Mouse (Mus musculus): ENCODE data around the gene Cdhr3. TPM values are rescaled to one million over a fixed set of nuclear protein-coding genes. Genes with fewer than 3 reads are reported as not detected.

Gene Cdhr3
- polyA plus RNA-seq, 1 experiment from 2014 or later, result 0.17 TPM

DNA sequence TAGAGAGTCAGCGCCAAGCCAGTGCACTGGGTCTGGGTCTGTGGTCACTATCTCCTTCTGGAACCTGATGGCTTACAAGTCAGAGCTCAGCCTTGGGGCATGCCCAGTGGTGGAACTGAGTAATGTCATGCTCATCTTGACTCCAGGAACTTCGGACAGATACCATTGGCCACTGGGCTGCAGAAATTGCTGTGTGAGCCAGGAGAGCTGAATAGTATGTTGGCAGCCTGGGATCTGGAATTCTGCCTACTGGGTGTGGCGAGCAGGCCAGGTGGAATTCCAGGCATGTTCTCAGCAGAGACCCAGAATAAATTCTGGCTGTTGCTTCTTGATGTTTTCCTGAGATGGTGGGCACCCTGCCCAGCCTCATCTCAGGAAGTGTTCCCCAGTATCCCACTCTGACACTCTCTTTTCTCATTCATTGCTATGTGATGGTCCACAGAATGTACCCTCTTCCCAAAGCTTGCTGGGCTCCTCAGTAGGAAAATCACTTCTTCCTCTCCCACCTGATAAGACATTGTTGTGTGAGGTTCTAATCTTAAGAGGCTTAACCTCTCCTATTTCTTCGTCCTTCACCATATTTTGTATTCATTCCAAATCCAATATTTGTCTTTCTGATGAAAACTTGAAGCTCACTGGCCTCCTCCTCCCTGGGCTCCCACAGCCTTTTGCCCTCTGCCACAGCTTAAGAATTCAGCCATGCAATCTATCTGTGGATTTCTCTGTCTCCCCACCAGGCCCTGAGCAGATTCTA, 97.4 kb downstream of the Cdhr3 start:
- no peak overlapping the region for H3K9ac ChIP-seq (replicated peaks; ENCODE audit: low read depth, low read length)
- H3K4me3 ChIP-seq (ENCODE audit: low read depth, low read length), result no peak overlapping the region
- no peaks in the 10 kb centered on the region for H3K27me3 ChIP-seq (ENCODE audit: control insufficient read depth, insufficient read depth, low read length)
- H3K4me1 ChIP-seq (ENCODE audit: control insufficient read depth, insufficient read depth, low read length), result no peaks in the 10 kb centered on the region
- H3K36me3 ChIP-seq (ENCODE audit: control insufficient read depth, insufficient read depth, low read length), result no peaks in the 10 kb centered on the region
- H3K9me3 ChIP-seq (ENCODE audit: control insufficient read depth, low read length), result no peaks in the 10 kb centered on the region
- ATAC-seq (ENCODE audit: low read depth), result no peak
- WGBS, result 88% methylated on average over 4 of the region's 4 CpGs
- H3K27ac ChIP-seq (ENCODE audit: low read depth, low read length), result no peak overlapping the region
- no peak overlapping the region for H3K4me2 ChIP-seq (ENCODE audit: low read depth, low read length)

DNA sequence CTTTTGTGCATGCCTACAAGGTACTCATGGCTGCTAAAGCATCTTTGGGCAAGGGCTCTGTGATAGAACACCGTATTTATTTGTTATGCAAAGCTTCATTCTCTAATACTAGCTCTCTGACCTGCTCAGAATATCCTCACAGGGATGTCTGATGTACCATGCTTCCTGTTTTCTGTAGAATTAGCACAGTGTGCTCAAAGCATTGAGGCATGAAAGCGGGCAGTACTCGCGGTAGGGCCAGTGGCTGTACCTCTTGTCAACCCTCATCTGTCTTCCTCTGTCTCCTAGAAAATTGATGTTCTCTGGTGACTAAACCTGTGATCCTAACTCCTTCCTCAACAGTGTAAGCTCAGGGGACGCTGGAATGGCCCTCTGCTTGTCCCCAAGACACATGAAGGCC, 98.6 kb downstream of the Cdhr3 start:
- ATAC-seq (ENCODE audit: low read depth), result no peak
- Histone ChIP-seq H3K27ac (ENCODE audit: low read depth, low read length) (no peak overlapping the region), H3K9me3 (ENCODE audit: control insufficient read depth, low read length) (no peaks in the 10 kb centered on the region), H3K36me3 (ENCODE audit: control insufficient read depth, insufficient read depth, low read length) (no peaks in the 10 kb centered on the region), H3K4me2 (ENCODE audit: low read depth, low read length) (no peak overlapping the region), H3K4me1 (ENCODE audit: control insufficient read depth, insufficient read depth, low read length) (no peaks in the 10 kb centered on the region), H3K4me3 (ENCODE audit: low read depth, low read length) (no peak overlapping the region), H3K27me3 (ENCODE audit: control insufficient read depth, insufficient read depth, low read length) (no peaks in the 10 kb centered on the region), H3K9ac (replicated peaks; ENCODE audit: low read depth, low read length) (no peak overlapping the region)
- WGBS, result 84% methylated on average over 5 of the region's 5 CpGs

DNA sequence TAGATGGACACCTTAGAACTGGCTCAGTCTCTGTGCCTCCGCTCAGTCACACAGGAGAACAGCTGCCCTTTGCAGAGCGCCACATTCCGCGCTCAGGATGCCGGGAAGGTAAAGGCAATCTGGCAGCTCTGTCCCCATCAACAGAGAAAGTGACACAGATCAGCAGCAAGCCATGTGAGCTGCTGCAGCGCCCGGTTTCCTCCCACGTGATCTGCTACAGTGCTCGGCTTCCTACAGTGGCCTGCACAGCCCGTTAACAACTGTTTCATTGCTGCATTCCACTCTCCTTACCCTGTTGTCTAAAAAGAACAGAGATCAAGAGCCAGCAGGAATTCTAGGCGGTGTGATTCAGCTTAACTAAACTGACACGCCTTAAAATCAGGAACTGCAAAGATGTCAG, 102.9 kb downstream of the Cdhr3 start:
- H3K4me1 ChIP-seq (ENCODE audit: control insufficient read depth, insufficient read depth, low read length), result no peaks in the 10 kb centered on the region
- H3K9ac ChIP-seq (replicated peaks; ENCODE audit: low read depth, low read length), result no peak overlapping the region
- H3K27ac ChIP-seq (ENCODE audit: low read depth, low read length), result no peak overlapping the region
- H3K4me2 ChIP-seq (ENCODE audit: low read depth, low read length), result no peak overlapping the region
- H3K27me3 ChIP-seq (ENCODE audit: control insufficient read depth, insufficient read depth, low read length), result no peaks in the 10 kb centered on the region
- H3K4me3 ChIP-seq (ENCODE audit: low read depth, low read length), result no peak overlapping the region
- H3K9me3 ChIP-seq (ENCODE audit: control insufficient read depth, low read length), result no peaks in the 10 kb centered on the region
- ATAC-seq (ENCODE audit: low read depth), result no peak
- 70% methylated on average over 12 of the region's 12 CpGs for WGBS
- no peaks in the 10 kb centered on the region for H3K36me3 ChIP-seq (ENCODE audit: control insufficient read depth, insufficient read depth, low read length)

DNA sequence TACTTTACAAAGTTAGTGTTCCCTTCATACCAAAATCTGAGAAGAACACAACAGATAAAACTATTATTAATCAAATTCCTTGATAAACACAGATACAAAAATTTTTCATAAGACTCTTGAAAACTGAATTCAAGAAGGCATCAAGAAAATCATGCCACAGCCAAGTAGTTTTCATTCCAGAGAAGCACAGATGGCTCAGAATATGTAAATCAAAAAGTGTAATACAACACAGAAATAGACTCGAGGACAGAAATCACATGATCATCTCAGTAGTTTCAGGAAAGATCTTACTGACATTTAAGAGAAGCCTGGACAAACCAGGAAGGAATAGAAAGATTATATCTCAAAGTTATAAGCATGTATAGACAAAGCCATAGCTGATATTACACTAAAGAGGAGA, 106.4 kb downstream of the Cdhr3 start:
- no peak for ATAC-seq (ENCODE audit: low read depth)
- Histone ChIP-seq H3K27me3 (ENCODE audit: control insufficient read depth, insufficient read depth, low read length) (no peaks in the 10 kb centered on the region), H3K27ac (ENCODE audit: low read depth, low read length) (no peak overlapping the region), H3K36me3 (ENCODE audit: control insufficient read depth, insufficient read depth, low read length) (no peaks in the 10 kb centered on the region), H3K9ac (replicated peaks; ENCODE audit: low read depth, low read length) (no peak overlapping the region), H3K4me2 (ENCODE audit: low read depth, low read length) (no peak overlapping the region), H3K4me1 (ENCODE audit: control insufficient read depth, insufficient read depth, low read length) (no peaks in the 10 kb centered on the region), H3K4me3 (ENCODE audit: low read depth, low read length) (no peak overlapping the region), H3K9me3 (ENCODE audit: control insufficient read depth, low read length) (no peaks in the 10 kb centered on the region)
- WGBS, result 81% methylated on average over 1 of the region's 1 CpGs

Small RNA genes within 50 kb of the gene (microRNA-seq; reads per million reads assigned to microRNA genes)
- gene Gm22904, result not detected

Other genes with a start within 250 kb of the Cdhr3 start
- 38.7 and 48.0 TPM in 2 replicates for gene Sypl, start 139.0 kb downstream of the Cdhr3 start, polyA plus RNA-seq (2014; fragmentation: Nextera tagmentation; extraction: Ambion mirVana)
- gene Atxn7l1, start 54.8 kb upstream of the Cdhr3 start, polyA plus RNA-seq (2014; fragmentation: Nextera tagmentation; extraction: Ambion mirVana), result 25.8 and 35.1 TPM in 2 replicates